Mouse (Mus musculus) adrenal gland, adult 18-20 months (tissue): Measurements from ENCODE around the gene Cds1. TPM values are rescaled to one million over a fixed set of nuclear protein-coding genes. Genes with fewer than 3 reads are reported as not detected.
A peak's percentile ranks its signal among the peaks of the same experiment; 100 is the strongest.

Experiments used
- DNase-seq, 2 experiments: peaks; one replicate each; pipeline ENCODE4 v3.0.0; 2021 to 2022; ENCODE audit warnings: low spot score in 2 of 2
- long read RNA-seq, 2 experiments: library from polyadenylated mRNA; stranded (forward); transcript quantifications; one replicate each; pipeline ENCODE4 v2.0.0; 2021
- total RNA-seq, 2 experiments: library from RNA; stranded (reverse); gene quantifications; 1 replicate in 1 of 2; 2 replicates in 1 of 2; pipeline ENCODE4 v1.2.3; 2021

Cds1 gene
- total RNA-seq: 1 to 10 TPM; 8.0 to 9.8 TPM
- long read RNA-seq, experiment 1, transcript Cds1-201 (13 exons, 3,924 nt): major isoform, 6 of 21 reads
- long read RNA-seq, experiment 1, partial matches to known transcripts: 0 of 21 reads
- long read RNA-seq, experiment 1, other reads (novel, unspliced or antisense): 15 of 21 reads
- long read RNA-seq, experiment 2, transcript Cds1-201 (13 exons, 3,924 nt): major isoform, 9 of 26 reads
- long read RNA-seq, experiment 2, partial matches to known transcripts: 2 of 26 reads
- long read RNA-seq, experiment 2, other reads (novel, unspliced or antisense): 15 of 26 reads

DNA sequence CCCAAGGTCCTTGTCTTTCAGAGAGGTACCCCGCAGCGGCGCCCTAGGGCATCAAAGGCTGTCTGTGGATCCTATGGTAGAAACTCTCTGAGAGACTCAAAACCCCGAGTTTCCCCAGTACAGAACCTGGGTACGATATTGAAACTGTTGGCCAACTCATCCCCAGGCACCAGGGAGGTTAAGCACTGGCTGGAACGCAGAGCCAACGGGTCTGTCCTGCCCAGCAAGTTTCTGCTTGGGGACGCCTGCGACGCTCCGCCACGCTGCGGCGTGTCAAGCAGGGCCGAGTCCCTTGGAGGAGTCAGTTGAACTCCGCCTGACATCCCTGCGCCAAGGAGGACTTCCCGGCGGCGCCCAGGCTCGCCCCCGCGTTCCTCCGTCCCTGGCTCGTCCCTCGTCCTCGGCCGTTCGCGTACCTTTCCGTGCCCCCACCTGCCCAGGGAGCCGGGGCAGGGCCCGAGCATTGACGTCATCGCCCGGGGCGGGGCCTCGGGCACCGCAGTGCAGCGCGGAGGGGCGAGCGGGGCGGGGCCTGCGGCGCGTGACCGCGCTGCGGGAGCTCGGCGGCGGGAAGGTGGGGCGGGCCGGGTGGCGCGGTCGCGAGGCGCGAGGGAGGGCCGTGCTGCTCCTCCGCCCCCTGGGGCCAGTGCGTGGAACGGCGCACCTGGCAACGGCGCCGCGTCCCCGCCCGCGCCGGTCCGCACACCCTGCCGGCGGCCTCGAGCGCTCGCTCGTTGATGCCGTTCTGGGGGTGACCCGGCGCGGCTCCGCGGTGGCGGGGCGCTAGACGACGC is at the start of gene Cds1:
Gene Cds1 (plus strand): TSS at position 577 of the 794 bp plus-strand sequence.
- DNase-seq: peak; percentile 83 to 86

DNA sequence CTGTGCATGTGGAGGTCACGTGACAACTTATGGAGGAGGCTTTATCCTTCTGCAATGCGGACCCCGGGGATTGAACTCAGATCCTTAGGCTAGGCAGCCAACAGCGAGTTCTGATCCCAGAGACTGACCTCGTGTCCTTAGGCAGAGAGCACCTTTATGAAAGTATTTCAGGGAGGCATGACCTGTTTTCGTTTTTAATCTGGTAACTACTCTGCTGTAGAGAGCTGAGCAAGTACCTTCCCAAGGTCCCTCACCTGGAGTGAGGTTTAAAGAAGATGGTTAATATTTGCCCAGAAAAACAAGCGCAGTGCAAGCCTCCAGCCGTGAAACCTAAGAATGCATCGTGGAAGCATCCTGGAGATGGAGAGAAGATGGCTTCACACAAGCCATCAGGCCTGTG is 40.7 kb upstream of the Cds1 start:
- DNase-seq: no peak

DNA sequence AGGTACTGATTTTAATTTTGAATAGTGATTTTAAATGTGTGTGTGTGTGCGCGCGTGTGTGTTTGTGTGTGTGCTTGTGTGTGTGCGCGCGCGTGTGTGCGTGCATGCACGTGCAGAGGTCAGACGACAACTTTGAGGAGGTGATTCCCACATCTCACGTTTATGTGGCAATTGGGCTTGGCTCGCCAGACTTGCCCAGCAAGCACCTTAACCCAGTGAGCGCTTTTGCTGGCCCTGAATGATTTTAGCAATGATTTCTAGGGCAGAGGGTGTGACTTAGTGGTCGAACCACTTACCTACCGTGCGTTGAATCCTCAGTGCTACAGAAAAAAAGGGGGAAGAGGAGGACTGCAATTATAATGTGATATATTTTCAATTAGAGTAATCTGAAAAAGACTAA is 40.2 kb upstream of the Cds1 start:
- DNase-seq: no peak

DNA sequence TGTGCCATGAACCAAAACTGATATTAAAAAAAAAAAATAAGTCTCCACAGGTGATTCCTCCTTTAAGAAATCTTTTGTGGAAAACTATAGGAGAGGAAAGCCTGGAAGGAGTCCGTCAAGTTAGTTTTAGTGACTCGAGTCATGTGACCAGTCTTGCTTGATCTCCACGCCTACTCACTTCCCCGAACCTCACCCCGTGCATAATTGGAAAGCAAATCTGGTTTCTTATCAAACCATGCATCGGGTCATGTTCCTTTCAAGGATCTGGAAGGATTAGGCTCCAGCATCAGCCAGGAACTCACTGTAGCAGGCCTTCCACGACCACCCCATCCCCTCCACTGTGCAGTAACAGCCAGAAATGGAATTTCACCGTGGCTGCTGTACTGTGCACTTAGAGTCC is 39.2 kb upstream of the Cds1 start:
- no peak for DNase-seq

DNA sequence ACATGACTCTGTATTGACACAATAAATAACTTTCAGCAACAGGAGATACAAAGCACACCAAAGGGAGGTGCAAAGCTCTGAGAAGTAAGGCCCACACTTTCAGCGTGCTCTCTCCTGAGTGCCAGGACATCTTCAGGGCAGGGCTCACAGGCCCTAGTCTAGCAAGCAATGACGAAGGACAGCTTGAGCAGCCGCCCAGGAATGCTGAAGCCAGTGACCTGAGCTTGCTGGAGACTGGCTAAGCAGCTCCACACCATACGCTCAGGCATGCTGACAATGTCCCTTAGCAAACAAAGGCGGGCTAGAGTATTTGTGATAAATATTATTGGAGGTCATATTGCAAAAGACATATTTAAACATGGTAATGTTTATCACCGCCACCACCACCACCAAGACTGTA is 38.6 kb upstream of the Cds1 start:
- DNase-seq: no peak

DNA sequence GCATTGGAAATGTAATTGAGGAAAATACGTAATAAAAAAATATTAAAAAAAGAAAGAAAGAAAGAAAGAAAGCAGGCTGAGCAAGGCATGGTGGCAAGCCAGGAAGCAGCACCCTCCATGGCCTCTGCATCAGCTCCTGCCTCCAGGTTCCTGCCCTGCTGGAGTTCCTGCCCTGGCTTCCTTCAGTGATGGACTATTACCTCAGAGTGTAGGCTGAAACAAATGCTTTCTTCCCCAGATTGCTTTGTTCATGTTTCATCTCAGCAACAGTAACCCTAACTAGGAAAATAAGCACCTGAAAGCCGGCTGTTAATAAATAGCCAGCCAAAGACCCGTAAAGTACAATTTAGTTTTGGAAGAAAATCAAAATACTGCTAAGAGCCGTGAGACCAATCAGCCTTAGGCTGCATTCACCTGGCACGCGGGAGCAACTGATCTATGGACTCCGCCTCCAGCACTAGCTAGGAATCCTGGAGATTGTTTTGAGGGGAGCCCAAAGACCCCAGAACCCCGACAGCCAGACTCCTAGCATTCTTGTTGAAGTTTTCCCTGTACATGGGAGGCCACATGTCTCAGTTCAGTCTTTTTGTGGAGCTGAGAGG is 36.5 kb upstream of the Cds1 start:
- DNase-seq: no peak

DNA sequence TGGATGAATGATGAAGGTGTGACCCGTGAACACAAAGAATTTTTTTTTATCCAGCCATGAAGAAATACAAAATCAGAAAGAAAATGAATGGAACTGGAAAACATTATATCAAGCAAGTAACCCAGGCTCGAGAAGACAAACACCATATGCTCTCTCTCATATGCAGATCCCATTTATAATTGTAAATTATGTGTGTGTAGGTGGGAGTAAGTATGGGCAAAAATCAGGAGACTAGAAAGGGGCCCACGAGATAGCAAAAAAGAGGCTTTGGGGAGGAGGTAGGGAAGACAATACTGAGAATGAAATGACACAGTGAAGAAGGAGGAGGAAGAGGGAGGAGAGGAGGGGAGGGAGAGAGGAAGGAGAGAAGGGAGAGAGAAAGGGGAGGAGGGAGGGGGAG is 27.6 kb upstream of the Cds1 start:
- DNase-seq: no peak

DNA sequence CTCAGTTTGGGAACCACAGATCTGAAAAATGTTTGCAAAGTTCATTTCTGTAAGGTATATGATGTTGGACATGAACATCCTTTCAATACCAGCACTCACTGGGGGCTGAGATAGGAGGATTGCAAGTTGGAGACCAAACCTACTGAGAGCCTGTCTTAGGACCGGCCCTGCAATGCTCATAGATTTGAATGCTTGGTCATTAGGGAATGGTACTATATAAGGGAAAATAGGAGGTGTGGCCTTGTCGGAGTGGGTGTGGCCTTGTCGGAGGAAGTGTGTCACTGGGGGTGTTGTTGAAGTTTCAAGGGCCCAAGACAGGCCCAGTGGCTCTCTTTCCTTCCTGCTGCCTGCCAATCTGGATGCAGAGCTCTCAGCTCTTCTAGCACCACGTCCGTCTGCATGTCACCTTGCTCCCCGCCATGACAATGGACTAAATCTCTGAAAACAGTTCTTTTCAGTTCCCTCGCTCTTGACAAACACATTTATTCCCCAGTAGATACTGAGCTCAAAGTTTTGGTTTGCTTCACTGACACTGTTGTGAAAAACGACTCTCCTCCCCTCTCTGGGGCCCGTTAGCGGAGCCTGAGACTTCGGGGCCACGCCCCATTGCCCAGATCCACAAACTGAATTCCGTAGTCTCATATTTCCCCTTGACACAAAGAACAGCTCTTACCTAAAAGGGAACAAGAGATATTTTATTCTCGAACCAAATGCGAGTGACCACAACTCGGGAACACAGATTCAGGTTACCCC is 24.3 kb upstream of the Cds1 start:
- DNase-seq: no peak

DNA sequence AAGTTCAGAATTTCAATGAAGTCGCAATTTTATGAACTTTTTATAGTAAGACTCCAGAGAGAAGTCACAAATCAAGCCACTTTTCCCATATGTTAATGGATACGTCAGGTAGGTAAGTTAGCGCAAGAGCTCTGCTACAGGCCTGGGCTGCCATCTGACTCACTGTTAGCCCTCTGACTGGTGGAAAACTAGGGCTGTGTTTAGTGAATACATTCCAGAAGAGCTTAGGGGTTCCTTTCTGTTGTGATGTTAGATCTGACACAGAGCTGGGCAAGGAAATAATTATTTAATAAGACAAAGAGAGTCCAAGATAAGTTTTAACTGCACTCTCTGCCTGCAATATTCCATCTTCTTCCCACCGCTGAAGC is 23.7 kb upstream of the Cds1 start:
- DNase-seq: no peak

DNA sequence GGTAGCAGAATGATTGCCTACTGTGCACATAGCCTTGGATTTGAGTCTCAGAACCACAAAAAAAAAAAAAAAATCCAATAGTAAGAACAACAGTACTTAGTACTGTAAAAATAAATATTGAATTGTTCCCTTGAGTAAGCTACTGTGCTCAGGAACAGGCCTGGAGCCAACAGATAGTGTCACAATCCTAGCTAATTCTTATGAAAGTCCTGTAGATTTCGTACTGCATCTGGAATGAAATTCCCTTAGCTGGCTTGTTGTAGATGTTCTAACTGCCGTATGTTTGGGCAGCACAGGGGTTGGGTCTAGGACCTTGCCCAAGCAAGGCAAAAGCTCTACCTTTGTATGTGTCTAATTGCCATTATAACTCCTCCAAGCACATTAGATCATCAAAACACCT is 22.9 kb upstream of the Cds1 start:
- DNase-seq: no peak

DNA sequence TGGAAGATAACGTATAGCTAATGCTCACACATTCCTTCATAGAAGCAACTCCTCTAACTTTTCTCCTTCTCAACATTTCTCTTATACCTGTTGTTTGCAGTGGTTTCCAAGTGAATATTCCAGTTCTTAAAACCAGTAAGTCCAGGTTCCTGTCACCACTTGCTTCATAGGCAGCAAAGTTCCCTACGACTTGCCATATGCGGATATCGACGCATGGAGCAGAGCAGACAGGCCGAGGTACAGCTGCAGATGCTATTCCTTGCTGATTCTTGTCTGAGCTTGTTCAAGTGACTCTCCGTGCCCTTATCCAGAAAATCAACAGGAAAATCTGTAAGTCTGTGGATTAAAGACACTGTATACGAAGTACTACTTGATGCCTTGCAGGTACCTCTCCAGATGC is 22.5 kb upstream of the Cds1 start:
- no peak for DNase-seq

DNA sequence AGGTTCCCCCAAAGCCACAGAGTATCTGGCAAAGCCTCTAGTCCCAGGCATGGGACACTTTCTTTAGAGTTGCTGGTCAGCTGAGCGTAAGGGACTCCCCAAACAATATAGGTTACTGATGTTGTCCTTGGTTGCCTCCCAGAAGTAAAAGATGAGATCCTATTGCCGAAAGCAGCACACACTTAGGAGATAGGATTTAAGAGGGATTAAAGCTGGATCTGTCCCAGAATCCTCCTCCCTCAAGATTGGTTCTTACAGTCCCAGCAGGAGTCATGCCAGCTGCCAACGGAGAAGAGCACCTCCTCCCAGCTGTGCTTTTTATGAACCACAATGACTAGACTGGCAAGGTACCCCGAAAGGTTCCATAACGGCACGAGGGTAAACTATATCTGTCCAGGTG is 20.0 kb upstream of the Cds1 start:
- no peak for DNase-seq

DNA sequence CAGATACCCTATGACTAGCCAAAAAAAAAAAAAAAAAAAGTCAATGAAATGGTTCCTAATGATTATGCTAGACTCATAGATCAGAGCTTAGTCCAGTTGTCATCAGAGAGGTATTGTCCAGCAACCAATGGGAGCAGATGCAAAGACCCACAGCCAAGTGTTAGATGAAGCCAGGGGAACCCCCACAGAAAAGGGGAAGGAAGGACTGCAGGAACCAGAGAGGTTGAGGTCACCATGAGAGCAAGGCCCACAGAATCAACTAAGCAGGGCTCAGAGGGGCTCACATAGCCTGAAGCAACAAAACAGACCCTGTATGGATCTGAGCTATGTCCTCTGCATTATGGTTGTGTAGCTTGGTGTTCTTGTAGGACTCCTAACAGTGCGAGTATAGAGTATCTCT is 11.2 kb upstream of the Cds1 start:
- no peak for DNase-seq

DNA sequence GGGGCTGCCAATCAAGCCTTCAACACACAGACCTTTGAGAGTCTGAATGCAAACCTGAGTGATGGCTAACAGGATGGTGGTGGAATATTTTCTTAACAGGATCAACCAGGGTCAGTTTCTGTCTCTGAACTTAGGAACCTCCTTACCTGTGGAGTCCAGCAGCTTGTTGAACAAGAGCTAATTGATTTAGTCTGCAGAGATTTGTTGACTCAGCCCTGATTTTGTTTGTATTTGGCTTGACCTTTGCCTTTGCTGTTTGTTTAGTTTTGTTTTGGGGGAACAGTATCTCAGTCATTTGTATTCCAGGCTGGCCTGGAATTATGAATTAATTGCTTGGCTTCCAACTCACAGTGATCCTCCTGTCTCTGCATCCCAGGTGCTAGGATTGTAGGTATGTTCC is 7.3 kb upstream of the Cds1 start:
- no peak for DNase-seq

DNA sequence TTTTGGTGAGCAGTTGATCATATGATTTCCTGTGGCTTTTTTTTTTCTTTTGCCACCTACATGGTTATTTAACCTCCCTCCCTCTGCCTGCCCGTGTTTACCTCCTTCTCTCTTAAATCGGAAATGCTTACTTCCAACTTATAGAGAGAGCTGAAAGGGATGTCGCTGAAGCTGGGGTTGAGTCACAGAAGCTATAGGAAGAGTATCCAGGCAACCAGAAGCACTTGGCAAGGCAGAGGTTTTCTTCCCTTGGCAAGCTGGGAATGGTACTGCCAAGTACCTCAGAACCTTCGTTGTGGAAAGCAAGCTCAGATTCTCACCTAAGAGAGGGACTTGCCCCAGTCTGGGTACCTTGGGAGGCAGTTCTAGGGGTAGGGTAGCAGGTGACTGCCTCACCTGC is 3.2 kb upstream of the Cds1 start:
- no peak for DNase-seq

DNA sequence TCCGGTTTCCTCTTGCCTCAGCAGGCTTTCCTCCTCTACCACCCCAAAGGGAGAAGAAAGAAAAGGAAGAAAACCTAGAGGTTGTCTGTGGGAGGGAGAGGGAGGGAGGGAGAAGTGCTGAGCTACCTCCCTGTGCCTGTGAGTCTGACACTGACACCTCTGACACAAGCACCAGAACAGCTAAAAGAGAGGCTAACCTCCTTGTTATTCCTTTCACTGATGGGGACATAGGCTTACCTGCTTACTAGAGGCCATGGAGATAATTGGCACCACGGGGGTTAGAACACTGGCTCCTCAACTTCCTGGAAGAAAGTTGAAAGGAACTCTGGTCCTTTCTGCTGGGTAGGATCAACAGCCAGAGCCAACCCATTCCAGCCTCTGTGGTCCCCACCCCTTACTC is 1.4 kb upstream of the Cds1 start:
- peak in 1 of 2 experiments; percentile 0 for DNase-seq

DNA sequence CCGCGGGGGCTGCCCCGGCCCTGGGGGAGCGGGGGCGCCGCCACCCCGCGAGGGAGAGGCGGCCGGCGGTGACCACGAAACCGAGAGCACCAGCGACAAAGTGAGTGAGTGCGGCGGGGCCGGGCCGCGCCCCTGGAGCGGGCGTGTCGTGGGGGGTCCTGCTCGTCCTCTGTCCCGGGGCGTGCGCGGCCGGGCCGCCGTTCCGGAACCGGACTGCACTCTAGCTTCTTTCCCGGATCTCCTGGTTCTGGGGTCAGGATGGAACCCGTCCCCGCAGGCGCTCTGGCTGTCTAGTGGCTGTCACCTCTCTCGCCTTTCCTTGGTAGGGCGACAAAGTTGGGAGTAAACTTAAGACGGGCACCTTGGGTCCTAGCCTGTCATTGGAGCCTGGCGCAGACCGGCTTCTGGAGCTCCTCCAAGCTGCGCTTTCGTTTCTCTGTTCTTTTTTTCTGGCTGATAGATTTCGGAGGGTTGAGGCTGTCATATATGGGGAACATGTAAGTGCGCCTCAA is 516 bp downstream of the Cds1 start:
- no peak for DNase-seq

DNA sequence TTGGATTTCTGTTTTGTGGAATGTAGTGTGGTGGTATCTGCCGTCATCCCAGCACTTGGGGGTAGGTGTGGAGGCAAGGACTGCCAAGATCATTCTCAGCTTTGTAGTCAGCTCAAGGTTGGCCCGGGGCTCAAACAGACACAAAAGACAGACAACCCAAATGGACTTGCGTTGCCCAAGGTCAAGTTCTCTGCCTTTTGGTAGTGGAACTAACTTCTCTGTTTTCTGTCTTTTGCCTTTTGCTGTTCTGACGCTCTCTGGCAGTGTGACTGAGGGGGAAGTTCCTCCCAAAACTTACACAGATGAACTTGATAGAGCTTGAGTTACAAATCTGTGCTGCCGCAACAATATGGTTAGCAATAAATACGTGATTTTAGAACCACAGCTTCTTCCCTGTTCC is 1.3 kb downstream of the Cds1 start:
- no peak for DNase-seq

DNA sequence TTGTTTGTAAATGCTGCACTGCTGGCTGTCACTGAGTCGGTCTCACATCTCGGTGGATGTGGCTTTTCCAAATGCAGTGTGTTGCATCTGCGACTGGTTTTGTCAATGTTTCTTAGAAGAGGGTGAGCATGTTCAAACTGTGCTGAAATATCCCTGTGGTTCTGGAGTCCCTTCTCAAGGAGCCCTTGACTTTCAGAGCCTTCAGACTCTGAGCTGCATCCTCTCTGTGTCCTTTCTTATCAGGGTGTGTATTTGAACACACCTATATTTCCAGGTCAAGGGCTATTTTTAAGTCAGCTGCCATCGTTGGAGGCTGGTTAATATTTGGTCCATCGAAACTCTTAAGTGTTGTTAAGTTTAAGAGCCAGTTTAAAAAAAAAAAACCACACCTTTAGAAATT is 2.2 kb downstream of the Cds1 start:
- DNase-seq: no peak

DNA sequence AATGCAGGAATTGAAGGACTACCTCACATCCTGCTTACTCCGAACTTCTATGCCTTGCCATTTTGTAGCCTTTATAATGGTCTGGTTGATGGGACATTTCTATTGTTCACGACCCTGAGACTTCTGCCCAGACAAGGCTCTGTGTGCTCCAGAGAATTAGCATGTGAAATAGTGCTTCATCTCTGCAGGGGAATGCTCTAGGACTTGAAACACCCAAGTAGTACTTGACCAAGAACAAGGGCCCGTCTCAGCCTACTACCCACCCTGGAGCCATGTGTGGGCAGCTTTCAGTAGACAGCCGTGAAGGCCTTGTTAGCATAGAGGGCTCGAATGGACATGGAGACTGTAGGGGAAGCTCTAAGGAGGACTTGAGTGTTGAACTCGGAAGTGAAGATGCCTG is 2.6 kb downstream of the Cds1 start:
- no peak for DNase-seq

DNA sequence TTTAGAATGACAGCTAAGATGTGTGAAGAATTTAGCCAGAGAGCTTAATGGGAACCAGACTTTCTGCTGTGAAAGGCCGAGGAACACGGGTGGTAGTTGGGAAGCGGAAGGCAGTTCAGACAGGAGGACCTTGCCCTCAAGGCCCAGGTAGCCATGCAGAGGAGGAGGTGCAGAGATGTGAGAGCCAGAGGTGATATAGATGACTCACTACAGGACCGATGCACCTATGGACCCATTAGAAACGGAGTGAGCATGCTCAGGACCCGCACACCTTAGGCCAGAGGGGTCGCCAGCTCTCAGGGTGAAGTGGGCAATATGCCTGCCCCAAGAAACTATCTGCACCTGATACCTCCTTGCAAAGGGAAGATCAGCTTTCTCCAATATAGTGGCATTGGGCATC is 3.6 kb downstream of the Cds1 start:
- DNase-seq: no peak

DNA sequence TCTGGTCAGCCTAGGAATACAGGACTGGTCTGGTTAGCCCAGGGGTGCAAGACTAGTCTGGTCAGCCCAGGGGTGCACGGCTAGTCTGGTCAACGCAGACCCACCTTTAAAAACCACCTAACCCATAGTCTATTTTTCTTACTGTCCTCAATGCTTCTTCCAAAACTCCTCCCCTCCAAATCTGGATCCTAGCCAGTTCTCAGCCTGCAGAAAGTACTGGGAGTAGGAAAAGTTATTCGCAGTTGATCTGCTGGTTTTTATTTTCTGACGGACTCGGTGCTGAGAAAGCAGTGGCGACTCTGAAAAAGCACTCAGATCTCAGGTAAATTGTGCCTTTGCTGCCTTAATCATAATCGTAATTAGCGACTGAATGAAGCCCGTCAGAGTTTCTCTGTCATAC is 7.7 kb downstream of the Cds1 start:
- DNase-seq: no peak
